Mouse (Mus musculus) megakaryocyte-erythroid progenitor cell, adult 5-6 weeks (primary cell): ENCODE data around the gene A930004D18Rik. TPM values are rescaled to one million over a fixed set of nuclear protein-coding genes. Genes with fewer than 3 reads are reported as not detected.
"Not testable (repeated sequence)": the region's sequence is repeated elsewhere in the genome, so short reads cannot be mapped to it uniquely, and the experiment has no call there.

ENCODE experiments used
- ATAC-seq: replicated peaks from 2 replicates; pipeline ENCODE4 v1.8.0; 2016; ENCODE audit warnings: mild to moderate bottlenecking, inconsistent platforms; ENCODE audit not compliant: severe bottlenecking, poor library complexity, low FRiP score, low TSS enrichment
- total RNA-seq, 2 experiments: library from RNA; stranded (forward) in 1 of 2; stranded (reverse) in 1 of 2; fragments of 200-1000, 215-1000 nt in 1 of 2; fragments of >200 nt in 1 of 2; fragmentation: Nextera tagmentation in 1 of 2; gene quantifications; 2 replicates each; pipeline ENCODE4 v1.2.3; 2014 to 2017

A930004D18Rik gene
- total RNA-seq, 2 experiments from 2014 or later: not detected

DNA sequence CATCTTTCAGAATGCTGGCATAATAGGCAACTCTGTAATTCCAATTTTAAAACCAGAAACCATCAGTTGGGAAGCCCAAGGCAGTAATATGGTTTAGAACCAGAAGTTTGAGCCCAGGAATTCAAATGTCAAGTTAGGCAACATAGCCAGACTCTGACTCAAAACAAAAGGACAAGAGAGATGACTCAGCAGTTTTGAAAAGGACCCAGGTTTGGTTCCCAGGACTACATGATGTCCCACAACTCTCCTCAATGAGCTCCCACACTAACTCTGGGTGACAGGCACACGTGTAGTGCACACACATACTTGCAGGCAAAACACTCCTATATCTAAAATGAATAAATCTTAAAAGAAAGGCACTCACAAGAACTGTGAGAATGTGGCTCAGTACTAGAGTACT lies 18.4 kb downstream of the A930004D18Rik start:
- ATAC-seq: no peak

DNA sequence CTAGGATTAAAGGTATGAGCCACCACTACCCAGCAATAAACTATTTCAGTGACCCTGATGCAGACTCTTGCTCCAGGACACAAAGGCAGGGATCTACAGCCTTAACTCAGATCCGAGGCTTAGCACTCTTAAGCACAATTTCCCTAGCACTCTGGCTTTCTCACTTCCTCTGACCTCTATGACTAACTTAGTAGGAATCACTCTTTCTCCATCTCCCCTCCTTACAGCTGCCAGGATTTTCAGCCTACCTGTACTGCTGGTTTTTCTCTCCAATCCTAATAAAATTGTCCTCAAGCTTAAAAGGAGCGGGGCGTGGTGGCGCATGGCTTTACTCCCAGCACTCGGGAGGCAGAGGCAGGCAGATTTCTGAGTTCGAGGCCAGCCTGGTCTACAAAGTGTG lies 20.2 kb downstream of the A930004D18Rik start:
- no peak for ATAC-seq

DNA sequence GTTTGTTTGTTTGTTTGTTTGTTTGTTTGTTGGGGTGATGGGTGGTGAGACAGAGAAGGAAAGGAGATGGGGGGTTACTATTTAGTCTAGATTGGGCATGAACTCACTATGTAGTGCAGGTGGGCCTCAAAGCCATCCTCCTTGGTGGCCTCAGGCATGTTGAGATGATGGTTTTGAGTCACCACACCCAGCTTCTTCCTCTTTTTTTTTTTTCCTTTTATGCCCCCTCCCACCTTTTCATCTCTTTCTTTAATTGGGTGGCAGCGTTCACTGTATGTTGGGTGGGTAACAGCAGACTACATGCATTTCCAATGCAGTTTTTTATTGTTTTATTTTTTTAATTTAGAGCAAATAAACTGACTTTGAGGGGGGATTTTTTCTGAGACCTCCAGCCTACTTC lies 20.9 kb downstream of the A930004D18Rik start:
- ATAC-seq: no peak

DNA sequence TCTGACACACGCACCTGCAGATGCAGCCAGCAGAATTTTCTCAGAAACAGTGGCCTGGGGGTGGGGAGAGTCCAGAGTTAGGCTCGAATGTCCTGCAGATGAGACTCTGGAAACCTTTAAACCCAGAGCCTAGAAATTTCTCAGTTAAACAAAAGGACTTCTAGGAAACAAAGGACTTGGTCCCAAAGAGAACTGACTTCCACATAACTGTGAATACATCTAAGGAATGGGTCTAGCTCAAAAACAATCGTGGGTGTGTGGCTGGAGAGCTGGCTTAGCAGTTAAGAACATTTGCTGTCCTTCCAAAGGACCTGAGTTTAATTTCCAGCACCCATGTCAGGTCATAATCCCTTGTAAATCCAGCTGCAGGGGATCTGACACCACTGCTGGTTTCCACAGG lies 22.0 kb downstream of the A930004D18Rik start:
- no peak for ATAC-seq

DNA sequence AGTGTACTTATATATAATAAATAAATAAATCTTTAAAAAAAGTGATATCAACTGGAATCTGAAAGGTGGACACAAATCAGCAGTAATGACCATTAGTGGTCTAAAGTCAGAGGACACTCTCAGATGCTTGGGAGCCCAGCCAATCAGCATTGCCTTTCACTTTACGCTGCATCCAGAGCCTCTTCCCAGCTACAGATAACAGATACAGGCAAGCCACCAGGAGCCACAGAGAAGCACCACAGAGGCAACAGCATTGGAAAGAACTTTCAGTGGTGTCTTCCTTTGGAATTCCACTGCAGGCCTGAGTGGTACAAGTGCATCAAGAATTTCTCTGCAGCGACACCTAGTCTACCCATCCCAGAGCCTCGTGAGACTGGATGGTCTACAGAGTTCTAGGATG lies 24.7 kb downstream of the A930004D18Rik start:
- no peak for ATAC-seq

DNA sequence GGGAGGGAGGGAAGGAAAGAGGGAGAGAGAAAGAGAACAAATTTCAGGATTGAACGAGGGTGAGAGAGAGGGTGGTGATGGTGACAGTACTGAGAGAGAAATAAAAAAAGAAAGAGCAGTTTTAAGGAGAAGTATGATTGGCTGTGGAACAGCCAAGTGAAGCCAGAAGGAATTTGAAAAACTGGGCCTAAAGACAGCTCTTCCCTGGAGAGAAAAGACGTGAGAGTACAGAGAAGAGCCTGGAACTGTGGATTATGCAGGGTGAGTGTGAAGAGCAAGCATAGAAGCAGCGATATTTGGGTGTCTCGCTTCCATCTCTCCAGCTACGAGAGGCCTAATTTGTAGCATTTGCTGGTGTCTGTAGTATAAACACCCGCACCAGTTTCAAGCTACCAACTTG lies 26.3 kb downstream of the A930004D18Rik start:
- no peak for ATAC-seq

DNA sequence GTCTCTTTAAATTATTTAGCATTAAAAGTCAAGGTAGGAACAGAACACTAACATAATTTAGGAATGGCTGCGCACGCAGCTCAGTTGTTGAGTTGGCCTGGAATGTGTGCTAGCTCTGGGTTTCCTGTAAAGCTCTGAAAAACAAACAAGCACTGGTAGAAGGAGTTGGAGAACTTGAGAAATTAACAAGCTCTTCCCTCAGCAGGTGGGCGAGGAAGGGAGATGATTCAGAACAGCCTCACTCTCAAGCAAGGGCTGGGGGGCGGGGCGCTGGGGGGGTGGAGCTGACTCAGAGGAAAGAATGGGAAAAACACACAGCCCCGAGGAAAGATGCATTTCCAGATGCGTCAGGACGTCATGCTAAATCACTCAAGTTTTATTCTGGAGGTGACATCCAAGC lies 32.4 kb downstream of the A930004D18Rik start:
- no peak for ATAC-seq

DNA sequence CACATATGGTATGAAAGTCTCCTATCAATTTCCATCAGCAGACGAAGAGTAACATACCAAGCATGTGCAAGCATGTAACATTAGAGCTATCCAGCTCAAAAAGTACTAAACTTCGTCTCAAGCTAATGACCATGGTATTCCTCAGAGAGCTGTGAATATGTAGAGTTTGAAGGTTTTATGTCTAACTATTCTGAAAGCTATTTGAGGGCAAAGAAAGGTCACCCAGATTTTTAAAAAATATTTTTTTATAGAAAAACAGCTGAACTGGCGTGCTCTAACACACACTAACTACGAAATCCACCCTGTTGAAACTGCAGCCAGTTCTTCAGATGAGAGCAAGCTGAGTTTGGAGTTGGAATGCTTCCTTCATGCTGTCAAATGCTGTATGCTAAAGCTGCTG lies 33.3 kb downstream of the A930004D18Rik start:
- ATAC-seq: no peak

DNA sequence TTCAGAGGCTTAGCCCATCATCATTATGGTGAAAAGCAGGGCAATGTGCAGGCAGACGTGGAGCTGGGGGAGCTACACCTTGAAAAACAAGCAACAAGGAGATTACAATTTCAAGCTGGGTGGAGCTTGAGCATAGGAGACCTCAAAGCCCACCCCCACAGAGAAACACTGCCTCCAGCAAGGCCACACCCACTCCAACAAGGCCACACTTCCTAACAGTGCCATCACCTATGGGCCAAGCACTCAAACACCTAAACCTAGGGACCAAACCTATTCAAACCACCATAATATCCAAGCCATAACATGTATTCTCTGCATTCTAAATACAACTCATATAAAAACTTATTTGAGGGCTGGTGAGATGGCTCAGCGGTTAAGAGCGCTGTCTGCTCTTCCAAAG lies 35.2 kb downstream of the A930004D18Rik start:
- no peak for ATAC-seq

DNA sequence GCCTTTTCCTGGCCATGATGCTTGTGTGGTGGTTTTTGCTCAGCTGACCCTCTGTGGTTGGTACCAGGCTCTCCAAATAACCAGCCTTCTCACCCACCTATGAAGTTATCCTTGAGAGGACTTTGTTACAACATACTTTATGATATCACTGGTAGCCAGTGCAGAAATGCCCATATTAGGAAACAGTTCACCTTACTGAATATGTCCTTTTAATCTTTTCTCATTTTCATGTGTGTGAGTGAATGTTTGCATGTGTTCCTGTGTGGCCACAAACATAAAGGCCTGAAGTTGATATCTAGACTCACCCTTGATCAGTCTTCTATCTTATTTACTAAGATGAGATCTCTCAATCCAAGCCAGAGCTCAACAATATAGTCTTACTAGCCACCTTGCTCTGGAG lies 40.7 kb downstream of the A930004D18Rik start, which contains the start of gene H2al2a:
Gene H2al2a, minus strand, starts transcription at position 101 of the 400 bp plus-strand sequence.
- no peak for ATAC-seq

DNA sequence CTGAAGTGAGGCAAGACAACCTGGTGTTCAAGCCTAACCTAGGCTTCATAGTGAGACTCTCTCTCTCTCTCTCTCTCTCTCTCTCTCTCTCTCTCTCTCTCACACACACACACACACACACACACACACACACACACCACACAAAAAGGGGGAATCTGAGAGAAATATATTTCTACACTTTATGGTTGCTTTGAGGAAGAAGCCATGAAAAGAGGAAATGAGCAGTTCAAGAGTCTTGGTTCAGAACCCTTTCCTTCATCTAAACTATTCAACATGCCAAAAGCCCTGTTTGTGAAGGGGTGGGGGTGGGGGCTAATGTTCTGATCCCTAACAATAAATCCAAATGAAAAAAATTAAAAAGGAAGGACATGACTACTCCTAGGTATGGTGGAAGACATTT lies 48.0 kb downstream of the A930004D18Rik start:
- no peak for ATAC-seq

DNA sequence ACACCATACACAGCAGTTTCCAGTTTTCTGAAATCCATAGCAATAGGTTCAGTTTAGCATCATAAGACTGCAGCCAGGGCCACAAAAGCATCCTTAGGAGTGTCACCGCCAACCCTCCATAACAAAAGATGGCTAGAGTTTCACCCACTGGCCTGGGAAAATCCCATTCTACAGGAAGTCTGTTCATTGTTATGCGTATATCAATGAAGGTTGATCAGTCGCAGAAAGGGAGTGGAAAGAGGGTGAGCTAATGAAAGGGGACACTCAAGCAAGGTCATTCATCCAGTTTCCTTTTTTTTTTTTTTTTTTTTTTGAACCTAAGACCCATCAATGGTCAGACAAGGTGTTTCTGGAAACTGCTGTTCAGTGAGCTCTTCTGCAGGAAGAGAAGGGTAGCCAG lies 48.4 kb downstream of the A930004D18Rik start:
- ATAC-seq: no peak

DNA sequence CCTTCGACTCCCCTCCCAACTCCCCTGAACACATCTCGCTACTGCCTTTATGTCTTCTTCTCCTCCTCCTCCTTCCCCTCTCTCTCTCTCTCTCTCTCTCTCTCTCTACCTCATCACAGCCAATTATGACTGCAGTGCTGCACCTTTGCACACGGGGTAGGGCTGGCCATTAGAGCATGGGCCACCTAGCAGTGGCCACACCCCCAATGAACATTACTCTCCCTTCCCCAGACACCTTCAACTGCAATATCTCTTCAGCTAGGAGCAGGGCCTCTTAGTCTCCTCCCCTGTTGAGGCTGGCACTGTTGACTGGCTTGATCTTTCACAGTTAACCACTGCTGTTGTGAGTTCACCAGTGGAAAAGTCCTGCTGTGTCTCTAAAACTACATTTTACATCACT lies 50.8 kb downstream of the A930004D18Rik start:
- ATAC-seq: no peak

DNA sequence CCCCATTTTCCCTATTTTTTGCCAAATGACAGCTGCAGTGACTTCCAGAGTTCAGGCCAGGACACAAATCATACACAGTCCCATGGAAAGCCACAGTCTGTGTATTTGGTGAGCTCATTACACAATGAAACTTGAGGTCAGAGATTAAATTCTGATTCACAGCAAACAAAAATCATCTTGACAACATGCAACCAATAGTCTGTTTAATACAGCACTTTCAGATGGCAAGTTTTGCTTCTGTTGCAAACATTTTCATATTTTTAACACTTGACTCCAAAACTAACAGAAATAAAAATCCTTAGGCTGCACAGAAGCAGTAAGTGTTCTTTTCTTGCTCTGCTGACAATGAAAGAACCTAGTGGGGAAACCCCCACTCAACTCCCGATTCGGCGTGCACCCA lies 52.8 kb downstream of the A930004D18Rik start:
- no peak for ATAC-seq

DNA sequence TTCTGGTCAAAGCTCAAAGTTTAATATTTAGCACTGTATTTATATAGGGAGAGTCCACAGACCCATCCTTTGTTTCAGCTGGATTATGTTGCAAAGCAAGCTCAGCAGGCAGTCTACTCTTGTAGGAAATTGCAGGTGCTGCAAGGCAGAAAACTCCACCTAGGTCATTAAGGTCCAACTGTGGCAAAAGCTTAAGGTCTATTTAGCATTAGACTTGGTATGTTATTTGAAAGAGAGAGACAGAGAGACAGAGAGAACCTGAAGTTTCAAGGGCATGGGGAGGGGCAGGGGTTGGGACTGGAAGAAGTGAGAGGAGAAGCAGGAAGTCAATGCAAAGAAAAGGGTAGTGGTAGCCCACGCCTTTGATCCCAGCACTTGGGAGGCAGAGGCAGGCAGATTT lies 54.8 kb downstream of the A930004D18Rik start:
- no peak for ATAC-seq

DNA sequence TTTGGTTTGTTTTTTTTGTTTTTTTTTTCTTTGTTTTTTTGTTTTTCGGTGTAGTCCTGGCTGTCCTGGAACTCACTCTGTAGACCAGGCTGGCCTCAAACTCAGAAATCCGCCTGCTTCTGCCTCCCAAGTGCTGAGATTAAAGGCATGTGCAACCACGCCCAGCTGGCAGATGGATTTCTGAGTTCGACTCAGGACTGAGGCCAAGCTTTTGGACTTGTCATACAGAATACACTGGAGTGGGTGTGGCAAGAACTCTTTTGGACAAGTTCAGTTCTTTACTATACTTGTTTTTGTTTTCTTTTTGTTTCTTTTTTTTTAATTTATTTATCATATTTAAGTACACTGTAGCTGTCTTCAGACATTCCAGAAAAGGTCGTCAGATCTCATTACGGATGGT lies 58.8 kb downstream of the A930004D18Rik start:
- no peak for ATAC-seq

DNA sequence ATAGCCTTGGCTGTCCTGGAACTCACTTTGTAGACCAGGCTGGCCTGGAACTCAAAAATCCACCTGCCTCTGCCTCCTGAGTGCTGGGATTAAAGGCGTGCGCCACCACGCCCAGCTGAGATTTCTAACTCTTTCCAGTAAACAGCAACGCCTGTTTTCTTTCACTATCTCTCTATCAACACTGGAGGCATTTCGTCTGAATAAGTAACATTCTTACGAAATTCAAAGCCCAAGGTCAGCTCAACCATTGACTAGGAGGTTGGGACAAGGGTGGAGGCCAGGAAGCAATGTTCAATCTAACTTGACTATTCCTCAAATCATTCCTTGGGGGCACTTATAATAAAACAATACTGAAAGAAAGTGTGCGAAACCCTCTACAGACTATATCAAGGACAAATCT lies 59.3 kb downstream of the A930004D18Rik start:
- not testable (repeated sequence) for ATAC-seq

DNA sequence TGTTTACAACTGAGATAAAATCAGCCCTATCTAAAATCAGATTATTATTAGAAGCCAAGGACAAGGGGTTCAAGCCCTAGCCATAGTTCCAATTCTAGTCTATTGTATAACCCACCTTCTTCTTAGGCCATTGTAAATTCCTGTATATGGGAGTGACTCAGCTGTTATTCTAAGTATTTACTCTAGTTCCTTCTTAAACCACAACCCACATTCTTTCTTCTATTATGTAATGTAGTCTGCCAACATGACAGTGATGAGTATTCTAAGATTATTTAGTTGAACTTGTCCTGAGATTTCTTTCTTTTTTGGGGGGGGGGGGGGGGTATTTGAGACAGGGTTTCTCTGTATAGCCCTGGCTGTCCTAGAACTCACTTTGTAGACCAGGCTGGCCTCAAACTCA lies 59.9 kb downstream of the A930004D18Rik start:
- not testable (repeated sequence) for ATAC-seq

DNA sequence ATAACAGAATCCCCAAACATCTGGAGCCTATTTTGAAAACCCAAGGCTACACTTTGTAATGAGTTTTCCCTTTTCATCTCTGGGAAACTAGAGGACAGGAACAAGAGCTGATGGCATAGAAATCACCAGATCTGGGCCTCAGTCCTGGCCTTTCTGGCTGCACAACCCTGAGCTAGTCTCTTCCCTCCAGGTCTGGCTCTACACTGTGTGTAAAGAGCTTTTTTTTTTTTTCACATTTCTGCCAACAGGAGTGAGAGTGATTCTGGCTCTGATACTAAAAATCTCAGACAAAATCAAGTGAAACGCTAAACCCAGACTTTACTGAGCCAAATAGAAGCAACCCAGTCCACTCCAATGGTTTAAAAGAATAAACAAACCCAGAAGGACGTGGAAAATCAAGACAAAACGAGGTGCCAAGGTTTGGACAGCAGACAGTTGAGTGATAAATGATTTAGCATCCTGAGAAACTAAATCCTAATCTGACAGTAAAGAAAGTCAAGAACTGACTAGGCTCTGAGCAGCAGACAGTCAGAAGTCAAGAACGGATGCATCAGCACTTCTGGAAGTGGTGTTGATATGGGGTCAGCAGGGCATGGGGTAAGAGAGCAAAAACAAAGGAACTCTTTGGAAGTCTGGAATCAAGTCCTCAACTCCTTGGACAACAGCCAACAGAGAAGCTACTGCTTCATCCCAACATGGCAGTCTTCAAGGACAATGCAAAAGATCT lies 61.8 kb downstream of the A930004D18Rik start:
- no peak for ATAC-seq
